Mouse (Mus musculus) cerebellum, adult 2 months (tissue): Measurements from ENCODE around the gene Fbxo10. TPM values are rescaled to one million over a fixed set of nuclear protein-coding genes. Genes with fewer than 3 reads are reported as not detected.

Experiments
- DNase-seq, 2 experiments: peaks; one replicate each; pipeline ENCODE4 v3.0.0; 2021
- H3K27ac ChIP-seq: fragments of 200-500 bp; 2 replicates; pipeline ENCODE4 v1.5.1; 2012; ENCODE audit warnings: low read length, control low read depth, inconsistent platforms; ENCODE audit not compliant: insufficient read depth
- H3K27me3 ChIP-seq: fragments of 200-500 bp; 2 replicates; pipeline ENCODE4 v1.6.1; 2012; ENCODE audit warnings: inconsistent platforms, mild to moderate bottlenecking, low read length, moderate library complexity; ENCODE audit not compliant: control insufficient read depth, insufficient read depth
- H3K4me1 ChIP-seq: fragments of 200-500 bp; 2 replicates; pipeline ENCODE4 v1.6.1; 2011; ENCODE audit warnings: low read length; ENCODE audit not compliant: control insufficient read depth, insufficient read depth
- H3K4me3 ChIP-seq: fragments of 200-500 bp; replicated peaks from 2 replicates; pipeline ENCODE3; 2011; ENCODE audit warnings: mild to moderate bottlenecking, low read depth, low read length, control low read depth; ENCODE audit not compliant: insufficient read depth
- CTCF ChIP-seq: fragments of 200-500 bp; IDR thresholded peaks from 2 replicates; pipeline ENCODE4 v1.5.1; 2011; ENCODE audit warnings: low read depth, mild to moderate bottlenecking, control low read depth, low read length, moderate library complexity, borderline replicate concordance; ENCODE audit not compliant: insufficient read depth
- POLR2A ChIP-seq: fragments of 200-500 bp; IDR thresholded peaks from 2 replicates; pipeline ENCODE4 v1.6.1; 2011; ENCODE audit warnings: low read length, control low read depth, borderline replicate concordance; ENCODE audit not compliant: insufficient read depth
- WGBS: fragments of 180-500 bp; shearing (Covaris S2); methylation state at CpG from one replicate; pipeline ENCODE4 v1.1.7; 2018; 5-methylcytosine and 5-hydroxymethylcytosine counted together
- polyA plus RNA-seq: library from polyadenylated mRNA; depleted of rRNA; stranded (reverse); fragments of >200 nt; gene quantifications from 2 replicates; pipeline ENCODE4 v1.2.3, GENCODE M21; 2012

Gene Fbxo10
- polyA plus RNA-seq, 1 experiment, result 18.6 TPM

DNA sequence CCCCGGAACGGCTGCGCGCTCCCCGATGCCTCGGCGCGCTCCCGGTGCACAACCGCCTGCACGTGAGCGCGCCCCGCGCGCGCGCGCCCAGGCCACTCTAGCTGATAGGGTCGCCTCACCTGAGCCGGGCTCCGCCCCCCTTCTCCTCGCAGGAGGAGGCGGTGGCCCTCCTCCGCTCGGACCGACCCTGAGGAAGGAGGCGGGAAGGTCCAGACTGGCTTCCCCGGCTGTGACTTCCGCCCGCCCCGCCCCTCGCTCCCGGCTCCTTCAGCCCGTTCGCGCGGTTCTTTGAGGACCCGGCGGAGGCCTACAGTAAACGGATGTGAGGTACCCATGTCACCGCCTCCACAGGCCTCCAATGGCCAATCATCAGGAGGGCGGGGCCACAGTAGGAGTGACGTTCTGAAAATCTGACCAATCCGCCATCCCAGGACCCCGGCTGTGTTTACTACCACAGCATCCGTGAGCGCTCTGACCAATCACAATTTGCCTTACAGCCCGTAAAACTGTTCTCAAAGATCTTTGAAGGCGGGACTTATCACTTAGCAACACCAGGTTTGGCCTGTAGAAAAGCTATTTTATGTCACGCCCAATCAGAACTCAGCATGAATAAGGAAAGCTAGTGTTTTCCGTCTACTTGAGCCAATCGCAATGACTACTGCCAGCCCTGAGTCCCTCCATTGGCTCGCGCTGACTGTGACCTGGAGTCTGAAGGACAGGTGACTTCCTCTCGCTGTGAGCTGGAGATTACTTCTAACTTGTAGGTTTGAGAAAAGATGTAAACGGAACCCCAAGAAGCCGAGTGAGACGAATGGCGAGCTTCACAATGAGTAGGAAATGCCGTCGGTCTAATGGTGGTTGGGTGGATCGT is 72.1 kb downstream of the Fbxo10 start, which contains the start of gene Zbtb5:
Zbtb5 (minus strand) TSS at position 308 of the 871 bp plus-strand sequence.
- WGBS, result 1% methylated on average over 63 of the region's 63 CpGs
- no peaks in the 10 kb centered on the region for H3K27me3 ChIP-seq
- H3K4me1 ChIP-seq, result peaks cover 8% of the 10 kb centered on the region; the same call in 1 of the 2 replicates
- peak within 1 kb of the TSS; percentile 97 for H3K4me3 ChIP-seq
- TF ChIP-seq POLR2A (peak; percentile 82; the same call in 1 of the 2 replicates), CTCF (no peak)
- peak; percentile 100 for DNase-seq
- peak within 1 kb of the TSS; percentile 37 for H3K27ac ChIP-seq

DNA sequence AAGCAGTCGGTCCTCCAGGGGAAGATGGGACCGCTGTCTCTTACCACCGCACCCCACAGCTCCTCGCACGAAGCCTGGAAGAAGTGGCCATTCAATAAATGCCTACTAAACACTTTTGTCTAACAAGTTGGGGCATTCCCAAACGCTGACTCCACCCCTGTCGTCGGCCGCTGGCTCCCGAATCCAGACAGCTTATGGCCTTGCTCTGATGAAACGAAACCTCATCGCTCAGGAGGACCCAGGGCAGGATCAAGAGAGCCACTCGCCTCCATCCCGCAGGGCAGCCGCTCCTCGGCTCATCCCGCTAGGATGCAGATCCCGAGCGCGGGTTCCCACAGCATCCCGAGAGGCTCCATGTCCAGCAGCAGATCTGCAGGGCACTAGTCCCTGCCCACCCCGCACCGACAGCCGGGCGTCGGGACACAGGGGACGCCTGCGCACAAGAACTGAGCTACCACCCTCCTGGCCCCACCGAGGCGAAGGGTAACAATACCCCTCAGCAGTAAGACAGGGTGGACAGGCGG is 72.8 kb downstream of the Fbxo10 start:
- no peak for DNase-seq
- TF ChIP-seq CTCF, result no peak
- peak; percentile 61; the same call in 1 of the 2 replicates for TF ChIP-seq POLR2A
- Histone ChIP-seq H3K4me1 (peaks cover 8% of the 10 kb centered on the region; the same call in 1 of the 2 replicates), H3K4me3 (peak overlapping the region; percentile 60), H3K27ac (peak overlapping the region; percentile 31), H3K27me3 (no peaks in the 10 kb centered on the region)
- WGBS, result under 1% methylated on average over 31 of the region's 31 CpGs

DNA sequence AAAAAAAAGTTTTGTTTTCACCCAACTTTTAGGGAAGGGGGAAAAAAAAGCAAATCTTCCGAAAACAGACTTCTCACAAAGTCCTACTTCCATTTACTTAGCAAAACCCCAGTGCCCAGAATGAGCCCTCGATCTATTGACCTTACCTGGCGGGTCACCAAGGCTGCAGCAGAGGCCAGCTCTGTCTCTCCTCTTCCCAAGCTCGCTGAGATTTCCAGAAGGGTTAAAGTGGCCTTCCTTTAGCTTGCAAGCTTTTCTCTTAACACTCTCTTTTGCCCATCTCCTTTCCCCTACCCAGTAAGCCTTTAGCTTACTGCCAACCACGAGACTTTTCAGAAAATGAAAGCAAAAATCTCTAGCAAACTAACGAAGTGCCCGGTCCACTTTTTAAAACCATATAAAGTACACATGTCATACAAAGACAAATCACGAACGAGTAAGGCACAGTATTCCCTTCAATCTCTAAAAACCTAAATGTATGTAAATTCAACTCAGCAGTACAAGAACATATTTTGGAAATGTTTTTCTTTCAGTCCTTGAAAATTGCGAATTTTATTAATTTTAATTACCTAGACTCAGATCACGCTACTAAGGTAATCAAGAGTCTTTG is 73.5 kb downstream of the Fbxo10 start:
- 4% methylated on average over 11 of the region's 11 CpGs for WGBS
- Histone ChIP-seq H3K27ac (no peak overlapping the region), H3K27me3 (no peaks in the 10 kb centered on the region), H3K4me3 (peak overlapping the region; percentile 60), H3K4me1 (peaks cover 8% of the 10 kb centered on the region; the same call in 1 of the 2 replicates)
- peak in 1 of 2 experiments; percentile 23 for DNase-seq
- TF ChIP-seq CTCF (no peak), POLR2A (no peak)

DNA sequence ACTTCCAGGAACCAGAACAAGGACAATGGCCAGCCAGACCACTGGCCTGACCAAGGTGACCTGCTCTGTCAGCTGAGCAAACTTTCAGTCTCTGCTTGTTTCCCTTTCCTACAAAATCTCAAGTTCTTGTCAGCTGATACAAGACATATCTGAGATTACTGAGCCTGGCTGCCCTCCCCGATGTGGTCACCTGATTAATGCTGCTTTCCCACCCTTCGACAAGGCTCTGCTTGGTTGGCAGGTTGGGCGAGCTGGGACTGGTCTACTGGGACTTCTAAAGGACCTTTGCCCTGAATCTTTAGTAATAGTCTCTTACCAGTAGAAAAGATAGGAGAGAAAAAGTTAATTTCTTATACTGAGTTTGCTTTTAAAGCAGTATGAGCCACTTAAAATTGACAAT is 79.0 kb downstream of the Fbxo10 start:
- Histone ChIP-seq H3K4me3 (no peak overlapping the region), H3K27ac (no peak overlapping the region), H3K4me1 (peaks cover 8% of the 10 kb centered on the region; the same call in 1 of the 2 replicates), H3K27me3 (no peaks in the 10 kb centered on the region)
- DNase-seq, result no peak
- no peak for TF ChIP-seq POLR2A
- TF ChIP-seq CTCF, result no peak
- 83% methylated on average over 3 of the region's 3 CpGs for WGBS

DNA sequence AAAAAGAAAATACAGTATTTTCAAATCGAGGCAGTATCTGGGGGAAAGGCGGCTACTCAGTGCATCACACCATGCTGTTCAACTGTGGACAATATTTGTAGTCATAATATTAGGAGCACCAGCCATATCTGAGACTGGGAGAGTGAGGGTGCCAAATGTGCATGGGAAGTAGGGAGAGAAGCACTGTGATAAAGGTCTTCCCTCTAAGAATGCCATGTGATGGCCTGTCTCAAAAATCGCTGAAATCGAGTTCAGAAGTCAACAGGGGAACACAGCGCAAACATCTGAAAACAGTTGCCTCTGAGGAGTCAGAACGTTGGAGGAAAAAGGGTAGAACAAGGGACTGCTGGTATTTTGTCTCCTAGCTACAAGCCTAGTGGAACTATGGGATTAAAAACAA is 84.4 kb downstream of the Fbxo10 start:
- no peak for TF ChIP-seq CTCF
- no peak for TF ChIP-seq POLR2A
- WGBS, result 87% methylated on average over 6 of the region's 6 CpGs
- H3K4me3 ChIP-seq, result no peak overlapping the region
- H3K27me3 ChIP-seq, result no peaks in the 10 kb centered on the region
- H3K4me1 ChIP-seq, result 0 out of 2 replicates have a peak, but pooled peaks cover 3% of the 10 kb centered on the region
- DNase-seq, result no peak
- no peak overlapping the region for H3K27ac ChIP-seq

DNA sequence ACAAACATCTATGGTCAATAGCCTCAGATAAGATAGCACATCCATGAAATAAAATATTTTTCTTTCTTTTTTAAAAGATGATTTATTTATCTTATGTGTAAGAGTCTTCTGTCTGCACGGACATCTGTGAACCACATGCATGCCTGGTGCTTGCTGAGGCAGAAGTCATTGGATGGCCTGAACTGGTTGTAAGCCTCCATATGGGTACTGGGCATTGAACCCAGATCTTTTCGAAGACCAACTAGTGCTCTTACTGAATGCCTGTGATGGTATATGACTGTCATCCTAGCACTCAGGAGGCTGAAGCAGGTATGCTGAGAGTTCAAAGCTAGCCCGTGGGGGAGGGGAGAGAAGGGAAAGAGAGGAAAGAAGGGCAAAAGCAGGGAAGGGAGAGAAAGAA is 86.3 kb downstream of the Fbxo10 start:
- H3K4me1 ChIP-seq, result 0 out of 2 replicates have a peak, but pooled peaks cover 3% of the 10 kb centered on the region
- TF ChIP-seq POLR2A (no peak), CTCF (no peak)
- 34% methylated on average over 3 of the region's 3 CpGs for WGBS
- no peak overlapping the region for H3K27ac ChIP-seq
- no peaks in the 10 kb centered on the region for H3K27me3 ChIP-seq
- no peak overlapping the region for H3K4me3 ChIP-seq
- DNase-seq, result no peak

DNA sequence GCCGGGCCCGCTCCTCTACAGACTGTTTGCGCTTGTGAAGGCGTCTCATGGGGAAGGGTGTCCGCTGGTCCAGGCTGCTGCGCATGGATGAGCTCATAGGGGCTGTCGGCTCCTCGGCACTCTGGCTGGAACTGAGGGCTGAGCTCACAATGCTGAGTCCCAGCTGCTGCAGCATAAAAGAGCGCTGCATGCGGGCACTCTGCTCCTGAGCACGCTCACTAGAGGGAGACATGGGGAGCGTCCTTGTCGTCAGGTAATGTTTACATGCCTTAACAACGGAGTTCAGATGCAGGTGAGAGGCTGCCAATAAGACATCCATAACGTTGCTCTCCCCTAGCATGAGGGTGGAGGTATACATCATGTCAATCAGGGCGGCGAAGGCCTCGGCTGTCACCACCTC is 89.6 kb downstream of the Fbxo10 start:
- TF ChIP-seq POLR2A (no peak), CTCF (no peak)
- 0 out of 2 replicates have a peak, but pooled peaks cover 3% of the 10 kb centered on the region for H3K4me1 ChIP-seq
- H3K27ac ChIP-seq, result no peak overlapping the region
- no peak for DNase-seq
- WGBS, result 76% methylated on average over 18 of the region's 18 CpGs
- no peak overlapping the region for H3K4me3 ChIP-seq
- H3K27me3 ChIP-seq, result no peaks in the 10 kb centered on the region
